Mouse (Mus musculus) midbrain, postnatal 0 days (tissue): Measurements from ENCODE around the gene Invs. TPM values are rescaled to one million over a fixed set of nuclear protein-coding genes. Genes with fewer than 3 reads are reported as not detected.

Experiments
- ATAC-seq: fragments of 200-750 bp; cut with Nextera tagmentation; 2 replicates; pipeline ENCODE4 v1.8.0; 2017; ENCODE audit warnings: moderate number of reproducible peaks, mild to moderate bottlenecking, moderate TSS enrichment, moderate library complexity; ENCODE audit not compliant: low FRiP score
- DNase-seq: peaks from one replicate; pipeline ENCODE4 v3.0.0-alpha.2; 2015; ENCODE audit warnings: low spot score
- H3K27ac ChIP-seq: fragments of 300-500 bp; sonication (generic); 2 replicates; pipeline ENCODE4 v1.5.1; 2014; ENCODE audit warnings: low read depth, mild to moderate bottlenecking, low read length, mixed read lengths
- H3K27me3 ChIP-seq: fragments of 300-500 bp; sonication (generic); 2 replicates; pipeline ENCODE4 v1.6.1; 2014; ENCODE audit warnings: low read length, control low read depth, mixed read lengths; ENCODE audit not compliant: insufficient read depth
- H3K36me3 ChIP-seq: fragments of 300-500 bp; sonication (generic); 2 replicates; pipeline ENCODE4 v1.6.1; 2014; ENCODE audit warnings: low read length, control low read depth, mixed read lengths; ENCODE audit not compliant: insufficient read depth
- H3K4me1 ChIP-seq: fragments of 300-500 bp; sonication (generic); 2 replicates; pipeline ENCODE4 v1.6.1; 2014; ENCODE audit warnings: mild to moderate bottlenecking, control low read depth, antibody characterized with exemption, low read length, mixed read lengths; ENCODE audit not compliant: insufficient read depth
- H3K4me2 ChIP-seq: fragments of 300-500 bp; sonication (generic); 2 replicates; pipeline ENCODE4 v1.6.1; 2014; ENCODE audit warnings: low read depth, mild to moderate bottlenecking, low read length, mixed read lengths; ENCODE audit not compliant: poor library complexity, severe bottlenecking
- H3K4me3 ChIP-seq: fragments of 300-500 bp; sonication (generic); 2 replicates; pipeline ENCODE4 v1.5.1; 2014; ENCODE audit warnings: low read depth, mild to moderate bottlenecking, low read length, moderate library complexity
- H3K9ac ChIP-seq: fragments of 300-500 bp; sonication (generic); replicated peaks from 2 replicates; pipeline ENCODE4 v1.6.1; 2014; ENCODE audit warnings: mild to moderate bottlenecking, low read length, moderate library complexity, mixed read lengths; ENCODE audit not compliant: poor library complexity, severe bottlenecking
- H3K9me3 ChIP-seq: fragments of 300-500 bp; sonication (generic); 2 replicates; pipeline ENCODE4 v1.6.1; 2016; ENCODE audit warnings: low read length, control low read depth
- CTCF ChIP-seq: IDR thresholded peaks from 2 replicates; pipeline ENCODE4 v1.5.1; 2016; ENCODE audit warnings: antibody characterized with exemption, mild to moderate bottlenecking
- WGBS: fragments of 180-500 bp; shearing (Covaris S2); extraction: QIAGEN DNeasy Blood & Tissue Kit; methylation state at CpG from one replicate; pipeline ENCODE4 v1.1.7; 2014; 5-methylcytosine and 5-hydroxymethylcytosine counted together
- polyA plus RNA-seq: library from polyadenylated mRNA; unstranded; fragments of >200 nt; fragmentation: Nextera tagmentation; extraction: Ambion mirVana; gene quantifications from 2 replicates; pipeline ENCODE4 v1.2.1, GENCODE M21; 2015
- total RNA-seq: library from RNA; depleted of rRNA; stranded (reverse); fragments of >200 nt; gene quantifications from 2 replicates; pipeline ENCODE4 v1.2.3, GENCODE M21; 2014

Invs gene
- total and polyA plus RNA-seq, 2 experiments from 2014 or later, result 3.4 to 6.0 TPM

DNA sequence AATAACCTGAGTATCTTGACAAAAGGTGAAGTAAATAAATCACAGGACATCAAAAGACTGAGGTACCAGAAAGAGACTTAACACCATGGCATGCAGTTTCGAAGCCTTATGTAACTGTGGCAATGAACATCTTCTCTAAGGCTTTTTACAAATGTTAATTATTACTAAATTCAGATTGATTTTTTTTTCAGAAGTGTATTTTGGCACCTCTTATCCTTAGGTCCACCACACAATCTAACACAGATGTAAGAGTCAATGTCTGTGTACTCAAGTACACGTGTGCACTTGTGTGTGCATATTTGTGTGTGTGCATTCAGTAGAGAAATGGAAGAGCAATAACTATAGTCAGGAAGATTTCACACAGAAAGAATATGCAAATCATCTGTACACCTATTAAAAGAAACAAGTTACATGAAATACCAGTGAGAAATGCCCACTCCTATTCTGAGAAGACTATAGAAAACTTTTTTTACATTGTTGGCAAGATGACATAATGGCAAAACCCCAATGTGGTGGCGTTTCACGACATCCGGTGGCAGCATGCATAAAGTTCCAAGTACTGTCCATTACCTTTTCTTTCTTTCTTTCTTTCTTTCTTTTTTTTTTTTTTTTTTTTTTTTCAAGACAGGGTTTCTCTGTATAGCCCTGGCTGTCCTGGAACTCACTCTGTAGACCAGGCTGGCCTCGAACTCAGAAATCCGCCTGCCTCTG lies 6.3 kb upstream of the Invs start:
- Histone ChIP-seq H3K27me3 (no peaks in the 10 kb centered on the region), H3K9me3 (no peaks in the 10 kb centered on the region), H3K36me3 (no peaks in the 10 kb centered on the region), H3K4me1 (no peaks in the 10 kb centered on the region), H3K4me3 (no peak overlapping the region), H3K9ac (no peak overlapping the region), H3K4me2 (no peak overlapping the region), H3K27ac (no peak overlapping the region)
- DNase-seq, result no peak
- no peak for TF ChIP-seq CTCF
- 93% methylated on average over 7 of the region's 7 CpGs for WGBS
- ATAC-seq, result no peak

DNA sequence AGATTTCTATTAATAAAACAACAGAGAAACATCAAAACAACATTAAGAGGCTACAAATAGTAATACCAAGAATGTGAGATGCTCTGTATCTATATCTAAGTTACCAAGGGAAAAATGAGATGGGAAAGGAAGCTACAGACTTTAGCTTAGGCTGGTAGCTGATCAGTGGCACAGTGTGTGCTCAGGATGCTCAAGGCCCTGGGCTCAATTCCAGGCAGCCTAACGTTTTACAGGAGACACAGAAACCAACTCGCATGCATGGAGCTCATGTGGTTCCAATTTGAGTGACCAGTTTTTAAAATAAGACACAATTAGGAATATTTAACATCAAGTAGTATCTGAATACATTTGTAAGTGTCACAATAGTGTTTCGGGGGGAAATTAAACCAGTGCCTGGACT lies 3.8 kb upstream of the Invs start:
- 83% methylated on average over 3 of the region's 3 CpGs for WGBS
- ATAC-seq, result no peak
- no peak overlapping the region for H3K4me2 ChIP-seq

DNA sequence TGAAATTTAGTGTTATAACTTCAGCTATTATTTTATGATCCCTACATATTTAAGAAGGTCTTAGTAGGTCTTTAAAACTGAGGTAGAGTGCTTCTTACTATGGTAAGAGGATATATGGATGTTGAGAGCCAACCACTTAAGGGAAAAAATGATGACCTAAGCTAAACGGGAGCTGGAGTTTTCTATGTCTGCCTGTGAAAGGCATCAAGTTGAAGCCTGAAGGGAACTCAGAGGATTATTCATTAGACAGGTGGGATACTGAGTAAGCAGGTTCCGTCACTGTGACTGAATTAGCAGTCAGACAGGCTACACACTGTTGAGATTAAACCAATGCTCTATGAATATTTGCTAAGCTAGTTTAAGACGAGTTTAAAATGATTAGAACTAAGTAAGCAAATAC lies 2.5 kb upstream of the Invs start:
- H3K9ac ChIP-seq, result no peak overlapping the region
- TF ChIP-seq CTCF, result no peak
- peaks cover 3% of the 10 kb centered on the region; the same call in 1 of the 2 replicates for H3K4me1 ChIP-seq
- H3K36me3 ChIP-seq, result no peaks in the 10 kb centered on the region
- ATAC-seq, result no peak
- H3K27ac ChIP-seq, result no peak overlapping the region
- no peak overlapping the region for H3K4me3 ChIP-seq
- H3K4me2 ChIP-seq, result no peak overlapping the region
- H3K9me3 ChIP-seq, result no peaks in the 10 kb centered on the region
- no peaks in the 10 kb centered on the region for H3K27me3 ChIP-seq
- 84% methylated on average over 3 of the region's 3 CpGs for WGBS
- no peak for DNase-seq

More for the DNA sequence above, 3.8 kb upstream of the Invs start:
- H3K4me1 ChIP-seq, result peaks cover 3% of the 10 kb centered on the region; the same call in 1 of the 2 replicates
- H3K36me3 ChIP-seq, result no peaks in the 10 kb centered on the region
- no peaks in the 10 kb centered on the region for H3K9me3 ChIP-seq
- H3K27ac ChIP-seq, result no peak overlapping the region
- H3K4me3 ChIP-seq, result no peak overlapping the region
- no peak for DNase-seq
- no peaks in the 10 kb centered on the region for H3K27me3 ChIP-seq
- no peak overlapping the region for H3K9ac ChIP-seq
- no peak for TF ChIP-seq CTCF

DNA sequence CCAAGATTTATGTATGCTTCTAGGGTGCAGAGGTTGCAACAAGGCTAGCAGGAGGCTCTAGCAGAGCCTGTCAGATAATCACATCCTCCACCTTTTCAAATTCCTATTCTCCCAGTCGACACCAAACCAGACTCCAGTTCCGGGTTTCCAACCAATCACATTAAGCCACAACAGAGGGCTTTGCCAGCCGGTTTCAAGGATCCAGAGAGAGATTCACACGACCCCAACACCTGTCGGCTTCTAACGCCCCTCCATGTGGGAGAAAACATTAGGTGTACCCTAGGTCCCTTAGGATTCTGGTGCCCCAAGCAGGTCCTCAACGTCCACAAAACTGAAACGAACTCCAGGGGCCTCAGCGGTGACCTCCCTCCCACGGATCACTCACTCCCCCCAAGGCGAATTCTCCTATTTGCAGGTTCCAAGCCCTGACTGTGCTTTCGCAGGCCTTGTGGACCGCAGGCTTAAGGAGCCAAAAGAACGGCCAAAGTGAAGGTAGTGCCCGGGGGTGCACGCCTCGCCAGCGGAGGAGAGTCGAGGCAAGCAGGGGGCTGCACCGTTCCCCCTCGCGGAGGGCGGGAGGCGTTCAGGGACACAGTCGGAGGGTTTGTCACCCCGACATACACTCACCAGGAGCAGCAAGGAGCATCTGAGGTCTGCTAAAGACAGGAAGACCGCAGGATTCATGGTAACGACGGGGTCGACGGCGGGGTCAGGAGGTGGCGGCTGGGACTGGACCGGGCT lies 633 bp upstream of the Invs start:
- ATAC-seq, result peak; percentile 62
- Histone ChIP-seq H3K4me2 (peak overlapping the region; percentile 85), H3K9me3 (no peaks in the 10 kb centered on the region), H3K4me3 (peak overlapping the region; percentile 84), H3K36me3 (no peaks in the 10 kb centered on the region), H3K27ac (peak overlapping the region; percentile 72), H3K9ac (peak overlapping the region; percentile 79), H3K4me1 (peaks cover 3% of the 10 kb centered on the region; the same call in 1 of the 2 replicates), H3K27me3 (no peaks in the 10 kb centered on the region)
- peak; percentile 39 for DNase-seq
- no peak for TF ChIP-seq CTCF
- WGBS, result under 1% methylated on average over 34 of the region's 34 CpGs

DNA sequence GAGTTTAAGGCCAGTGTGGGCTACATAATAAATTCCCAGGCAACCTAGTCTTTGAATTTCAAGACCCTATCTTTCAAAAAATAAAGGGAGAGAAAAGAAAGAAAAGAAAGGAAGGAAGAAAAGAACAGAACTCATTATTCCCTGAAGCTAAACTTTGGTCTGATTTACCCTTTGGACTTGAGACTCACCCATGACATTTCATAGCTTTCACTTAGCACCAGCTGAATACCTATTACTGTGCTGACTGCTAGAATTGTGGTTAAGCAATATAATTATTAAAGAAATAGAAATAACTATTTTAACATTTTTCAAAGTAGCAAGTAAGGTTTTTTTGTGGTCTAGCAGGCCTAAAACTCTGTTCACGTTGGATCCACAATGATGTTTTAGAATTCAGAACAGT lies 1.6 kb downstream of the Invs start:
- H3K4me1 ChIP-seq, result peaks cover 3% of the 10 kb centered on the region; the same call in 1 of the 2 replicates
- WGBS, result 93% methylated on average over 1 of the region's 1 CpGs
- no peaks in the 10 kb centered on the region for H3K9me3 ChIP-seq
- H3K27me3 ChIP-seq, result no peaks in the 10 kb centered on the region
- H3K4me3 ChIP-seq, result no peak overlapping the region
- H3K27ac ChIP-seq, result no peak overlapping the region
- H3K4me2 ChIP-seq, result no peak overlapping the region
- no peaks in the 10 kb centered on the region for H3K36me3 ChIP-seq
- no peak overlapping the region for H3K9ac ChIP-seq
- ATAC-seq (no peak), DNase-seq (no peak)
- TF ChIP-seq CTCF, result no peak
